Mouse (Mus musculus) kidney, embryonic 15.5 days (tissue): ENCODE results near the gene Lamc1. TPM values are rescaled to one million over a fixed set of nuclear protein-coding genes. Genes with fewer than 3 reads are reported as not detected.

Experiments used
- ATAC-seq: fragments of 200-750 bp; cut with Nextera tagmentation; replicated peaks from 2 replicates; pipeline ENCODE4 v1.8.0; 2017; ENCODE audit warnings: moderate TSS enrichment; ENCODE audit not compliant: low FRiP score
- H3K27ac ChIP-seq: fragments of 300-500 bp; sonication (generic); 2 replicates; pipeline ENCODE4 v1.5.1; 2015; ENCODE audit warnings: mild to moderate bottlenecking, inconsistent platforms
- H3K27me3 ChIP-seq: fragments of 300-500 bp; sonication (generic); 2 replicates; pipeline ENCODE4 v1.6.1; 2015; ENCODE audit warnings: inconsistent platforms
- H3K36me3 ChIP-seq: fragments of 300-500 bp; sonication (generic); 2 replicates; pipeline ENCODE4 v1.6.1; 2015; ENCODE audit warnings: inconsistent platforms
- H3K4me1 ChIP-seq: fragments of 300-500 bp; sonication (generic); 2 replicates; pipeline ENCODE4 v1.6.1; 2015; ENCODE audit warnings: inconsistent platforms
- H3K4me2 ChIP-seq: fragments of 300-500 bp; sonication (generic); 2 replicates; pipeline ENCODE4 v1.6.1; 2015; ENCODE audit warnings: moderate library complexity, mild to moderate bottlenecking, inconsistent platforms
- H3K4me3 ChIP-seq: fragments of 300-500 bp; sonication (generic); replicated peaks from 2 replicates; pipeline ENCODE4 v1.5.1; 2015; ENCODE audit warnings: mild to moderate bottlenecking, inconsistent platforms
- H3K9ac ChIP-seq: fragments of 300-500 bp; sonication (generic); 2 replicates; pipeline ENCODE4 v1.6.1; 2015; ENCODE audit warnings: mild to moderate bottlenecking, inconsistent platforms
- H3K9me3 ChIP-seq: fragments of 300-500 bp; sonication (generic); replicated peaks from 2 replicates; pipeline ENCODE4 v1.6.1; 2016; ENCODE audit warnings: inconsistent platforms
- WGBS: fragments of 180-500 bp; shearing (Covaris S2); methylation state at CpG from one replicate; pipeline ENCODE4 v1.1.7; 2015; ENCODE audit warnings: mixed read lengths; 5-methylcytosine and 5-hydroxymethylcytosine counted together
- polyA plus RNA-seq: library from polyadenylated mRNA; unstranded; fragments of >200 nt; fragmentation: Nextera tagmentation; extraction: Ambion mirVana; gene quantifications from 2 replicates; pipeline ENCODE4 v1.2.1, GENCODE M21; 2015

The Lamc1 gene
- polyA plus RNA-seq, 1 experiment from 2014 or later, result 101 TPM

GRCm38 (mm10) chr1:153292202-153292601 lies 40.4 kb downstream of the Lamc1 start:
- Histone ChIP-seq H3K9ac (no peak overlapping the region), H3K27ac (peak overlapping the region; percentile 58), H3K27me3 (no peaks in the 10 kb centered on the region), H3K4me1 (peaks cover 40% of the 10 kb centered on the region), H3K36me3 (no peaks in the 10 kb centered on the region; the same call in 1 of the 2 replicates), H3K4me3 (no peak overlapping the region), H3K9me3 (no peaks in the 10 kb centered on the region), H3K4me2 (no peak overlapping the region)
- no peak; the same call in 1 of the 2 replicates for ATAC-seq
- 17% methylated on average over 6 of the region's 6 CpGs for WGBS

GRCm38 (mm10) chr1:153291416-153291815 lies 41.2 kb downstream of the Lamc1 start:
- 15% methylated on average over 4 of the region's 4 CpGs for WGBS
- no peaks in the 10 kb centered on the region for H3K9me3 ChIP-seq
- H3K4me3 ChIP-seq, result no peak overlapping the region
- H3K9ac ChIP-seq, result no peak overlapping the region
- no peaks in the 10 kb centered on the region for H3K27me3 ChIP-seq
- ATAC-seq, result no peak
- H3K36me3 ChIP-seq, result no peaks in the 10 kb centered on the region; the same call in 1 of the 2 replicates
- H3K4me1 ChIP-seq, result peaks cover 40% of the 10 kb centered on the region
- H3K27ac ChIP-seq, result no peak overlapping the region
- no peak overlapping the region for H3K4me2 ChIP-seq

GRCm38 (mm10) chr1:153288010-153288409 lies 44.6 kb downstream of the Lamc1 start:
- Histone ChIP-seq H3K4me1 (peaks cover 23% of the 10 kb centered on the region), H3K4me2 (no peak overlapping the region), H3K36me3 (no peaks in the 10 kb centered on the region; the same call in 1 of the 2 replicates), H3K9ac (no peak overlapping the region), H3K4me3 (no peak overlapping the region), H3K27me3 (no peaks in the 10 kb centered on the region), H3K27ac (no peak overlapping the region), H3K9me3 (no peaks in the 10 kb centered on the region)
- no peak for ATAC-seq
- 58% methylated on average over 4 of the region's 4 CpGs for WGBS

GRCm38 (mm10) chr1:153287443-153287842 lies 45.1 kb downstream of the Lamc1 start:
- peaks cover 22% of the 10 kb centered on the region for H3K4me1 ChIP-seq
- no peaks in the 10 kb centered on the region for H3K27me3 ChIP-seq
- WGBS, result 73% methylated on average over 5 of the region's 5 CpGs
- no peak overlapping the region for H3K9ac ChIP-seq
- no peaks in the 10 kb centered on the region; the same call in 1 of the 2 replicates for H3K36me3 ChIP-seq
- no peak overlapping the region for H3K27ac ChIP-seq
- H3K4me2 ChIP-seq, result no peak overlapping the region
- no peak overlapping the region for H3K4me3 ChIP-seq
- ATAC-seq, result no peak
- no peaks in the 10 kb centered on the region for H3K9me3 ChIP-seq

- H3K9me3 ChIP-seq, result no peaks in the 10 kb centered on the region
- H3K27ac ChIP-seq, result no peak overlapping the region
- H3K4me3 ChIP-seq, result no peak overlapping the region
- no peak overlapping the region for H3K9ac ChIP-seq
- WGBS, result 80% methylated on average over 9 of the region's 9 CpGs
- H3K4me2 ChIP-seq, result no peak overlapping the region
- no peak for ATAC-seq
- no peaks in the 10 kb centered on the region for H3K27me3 ChIP-seq
- H3K36me3 ChIP-seq, result no peaks in the 10 kb centered on the region; the same call in 1 of the 2 replicates
- H3K4me1 ChIP-seq, result peaks cover 16% of the 10 kb centered on the region
Measured at GRCm38 (mm10) chr1:153286216-153286615, 46.4 kb downstream of the Lamc1 start.

GRCm38 (mm10) chr1:153285188-153285587 lies 47.4 kb downstream of the Lamc1 start:
- Histone ChIP-seq H3K36me3 (no peaks in the 10 kb centered on the region; the same call in 1 of the 2 replicates), H3K27ac (no peak overlapping the region), H3K4me1 (peaks cover 24% of the 10 kb centered on the region), H3K4me3 (no peak overlapping the region), H3K27me3 (no peaks in the 10 kb centered on the region), H3K4me2 (no peak overlapping the region), H3K9me3 (no peaks in the 10 kb centered on the region), H3K9ac (no peak overlapping the region)
- no peak for ATAC-seq
- 91% methylated on average over 8 of the region's 8 CpGs for WGBS

- no peak overlapping the region for H3K9ac ChIP-seq
- H3K4me3 ChIP-seq, result no peak overlapping the region
- no peak for ATAC-seq
- peaks cover 27% of the 10 kb centered on the region for H3K4me1 ChIP-seq
- no peak overlapping the region for H3K27ac ChIP-seq
- H3K9me3 ChIP-seq, result no peaks in the 10 kb centered on the region
- H3K4me2 ChIP-seq, result no peak overlapping the region
- WGBS, result 65% methylated on average over 5 of the region's 5 CpGs
- no peaks in the 10 kb centered on the region for H3K36me3 ChIP-seq
- H3K27me3 ChIP-seq, result no peaks in the 10 kb centered on the region
Measured at GRCm38 (mm10) chr1:153282342-153282975, 50.1 kb downstream of the Lamc1 start.

GRCm38 (mm10) chr1:153281483-153281882 lies 51.1 kb downstream of the Lamc1 start:
- Histone ChIP-seq H3K9ac (no peak overlapping the region), H3K27ac (no peak overlapping the region), H3K9me3 (no peaks in the 10 kb centered on the region), H3K4me3 (no peak overlapping the region), H3K27me3 (no peaks in the 10 kb centered on the region), H3K4me2 (no peak overlapping the region), H3K4me1 (peaks cover 32% of the 10 kb centered on the region), H3K36me3 (no peaks in the 10 kb centered on the region)
- ATAC-seq, result no peak
- WGBS, result 56% methylated on average over 4 of the region's 4 CpGs

GRCm38 (mm10) chr1:153280411-153280810 lies 52.2 kb downstream of the Lamc1 start:
- 51% methylated on average over 5 of the region's 5 CpGs for WGBS
- no peak overlapping the region for H3K27ac ChIP-seq
- H3K9ac ChIP-seq, result no peak overlapping the region
- no peaks in the 10 kb centered on the region for H3K27me3 ChIP-seq
- no peak overlapping the region for H3K4me3 ChIP-seq
- no peak for ATAC-seq
- peaks cover 35% of the 10 kb centered on the region for H3K4me1 ChIP-seq
- no peaks in the 10 kb centered on the region for H3K9me3 ChIP-seq
- no peak overlapping the region for H3K4me2 ChIP-seq
- H3K36me3 ChIP-seq, result no peaks in the 10 kb centered on the region

GRCm38 (mm10) chr1:153278028-153278613 lies 54.5 kb downstream of the Lamc1 start:
- peaks cover 54% of the 10 kb centered on the region for H3K4me1 ChIP-seq
- peak; percentile 58; the same call in 1 of the 2 replicates for ATAC-seq
- H3K9me3 ChIP-seq, result no peaks in the 10 kb centered on the region
- 48% methylated on average over 9 of the region's 9 CpGs for WGBS
- no peak overlapping the region for H3K9ac ChIP-seq
- H3K27me3 ChIP-seq, result no peaks in the 10 kb centered on the region
- H3K4me3 ChIP-seq, result no peak overlapping the region
- H3K4me2 ChIP-seq, result no peak overlapping the region
- peak overlapping the region; percentile 80 for H3K27ac ChIP-seq
- H3K36me3 ChIP-seq, result no peaks in the 10 kb centered on the region

- no peak overlapping the region for H3K9ac ChIP-seq
- peaks cover 47% of the 10 kb centered on the region for H3K4me1 ChIP-seq
- WGBS, result 72% methylated on average over 5 of the region's 5 CpGs
- no peak for ATAC-seq
- H3K4me2 ChIP-seq, result no peak overlapping the region
- peaks cover 3% of the 10 kb centered on the region; the same call in 1 of the 2 replicates for H3K36me3 ChIP-seq
- H3K4me3 ChIP-seq, result no peak overlapping the region
- H3K9me3 ChIP-seq, result no peaks in the 10 kb centered on the region
- H3K27ac ChIP-seq, result no peak overlapping the region
- no peaks in the 10 kb centered on the region for H3K27me3 ChIP-seq
Measured at GRCm38 (mm10) chr1:153275466-153275865, 57.1 kb downstream of the Lamc1 start.

- no peaks in the 10 kb centered on the region for H3K9me3 ChIP-seq
- no peak overlapping the region for H3K27ac ChIP-seq
- no peak overlapping the region for H3K4me3 ChIP-seq
- H3K27me3 ChIP-seq, result no peaks in the 10 kb centered on the region
- no peak for ATAC-seq
- peaks cover 3% of the 10 kb centered on the region; the same call in 1 of the 2 replicates for H3K36me3 ChIP-seq
- WGBS, result 49% methylated on average over 6 of the region's 6 CpGs
- H3K9ac ChIP-seq, result no peak overlapping the region
- H3K4me1 ChIP-seq, result peaks cover 44% of the 10 kb centered on the region
- H3K4me2 ChIP-seq, result no peak overlapping the region
Measured at GRCm38 (mm10) chr1:153274611-153275010, 58.0 kb downstream of the Lamc1 start.
